Comparison of ENCODE assay signal across 7 mouse cellular contexts in genomic region chr15:85634322-85635141, GRCm38 (mm10). TPM values are rescaled to one million over a fixed set of nuclear protein-coding genes. Genes with fewer than 3 reads are reported as not detected.
DNase-seq lines count a peak whose midpoint lies in the region; ATAC-seq and TF ChIP-seq lines count a peak whose summit lies in the region.

No protein-coding gene starts in this region.

- H3K4me1 ChIP-seq in embryonic facial prominence, embryonic 12.5 days: peaks cover 3% of the 10 kb centered on the region; the same call in 1 of the 2 replicates
- peaks cover 4% of the 10 kb centered on the region; the same call in 1 of the 2 replicates for H3K4me1 ChIP-seq in kidney, adult 2 months (ENCODE audit: control insufficient read depth, insufficient read depth, low read length)
- H3K4me1 ChIP-seq in limb, embryonic 12.5 days (replicated peaks): peaks cover 15% of the 10 kb centered on the region; the same call in 1 of the 2 replicates
- peaks cover 9% of the 10 kb centered on the region for H3K4me1 ChIP-seq in midbrain, embryonic 15.5 days
- H3K4me1 ChIP-seq in spleen, adult 2 months (ENCODE audit: control insufficient read depth, insufficient read depth, insufficient read length): 0 out of 2 replicates have a peak, but pooled peaks cover 3% of the 10 kb centered on the region

- H3K9ac ChIP-seq in embryonic facial prominence, embryonic 12.5 days: peak overlapping the region; percentile 63
- peak overlapping the region; percentile 59 for H3K9ac ChIP-seq in limb, embryonic 12.5 days (replicated peaks)
- peak overlapping the region; percentile 60 for H3K9ac ChIP-seq in midbrain, embryonic 15.5 days

- DNase-seq in adrenal gland, postnatal 25 days: peak; percentile 99
- DNase-seq in heart, adult 18-20 months: peak; percentile 99 to 100
- peak; percentile 100 for DNase-seq in kidney, adult 2 months
- peak; percentile 97 to 99 for DNase-seq in spleen, adult 2 months (ENCODE audit: low read depth in 1 of 2, low spot score in 2 of 2)

- peak; percentile 79 for TF ChIP-seq POLR2A in kidney, adult 2 months (IDR thresholded peaks at IDR 0.05; ENCODE audit: low read depth, low read length)
- TF ChIP-seq POLR2A in spleen, adult 2 months (IDR thresholded peaks at IDR 0.05; ENCODE audit: low read depth, low read length): peak; percentile 87

- no peaks in the 10 kb centered on the region for H3K27me3 ChIP-seq in embryonic facial prominence, embryonic 12.5 days
- no peaks in the 10 kb centered on the region for H3K27me3 ChIP-seq in kidney, adult 2 months (replicated peaks; ENCODE audit: control insufficient read depth, insufficient read depth, low read length)
- H3K27me3 ChIP-seq in limb, embryonic 12.5 days: peaks cover 3% of the 10 kb centered on the region; the same call in 1 of the 2 replicates
- H3K27me3 ChIP-seq in midbrain, embryonic 15.5 days (replicated peaks): 0 out of 2 replicates have a peak, but pooled peaks cover 2% of the 10 kb centered on the region
- H3K27me3 ChIP-seq in spleen, adult 2 months (ENCODE audit: control insufficient read depth, insufficient read depth, low read length): no peaks in the 10 kb centered on the region

- peak overlapping the region; percentile 56 for H3K4me3 ChIP-seq in embryonic facial prominence, embryonic 12.5 days
- H3K4me3 ChIP-seq in kidney, adult 2 months (ENCODE audit: insufficient read depth, low read depth, low read length): peak overlapping the region; percentile 95
- peak overlapping the region; percentile 50 for H3K4me3 ChIP-seq in limb, embryonic 12.5 days (replicated peaks)
- peak overlapping the region; percentile 62 for H3K4me3 ChIP-seq in midbrain, embryonic 15.5 days
- peak overlapping the region; percentile 71 for H3K4me3 ChIP-seq in spleen, adult 2 months (ENCODE audit: extremely low read depth, insufficient read depth, insufficient read length)

- H3K4me2 ChIP-seq in embryonic facial prominence, embryonic 12.5 days (replicated peaks): peak overlapping the region; percentile 57
- peak overlapping the region; percentile 52 for H3K4me2 ChIP-seq in limb, embryonic 12.5 days
- H3K4me2 ChIP-seq in midbrain, embryonic 15.5 days: peak overlapping the region; percentile 70

- no peaks in the 10 kb centered on the region for H3K36me3 ChIP-seq in embryonic facial prominence, embryonic 12.5 days
- no peaks in the 10 kb centered on the region for H3K36me3 ChIP-seq in kidney, adult 2 months (ENCODE audit: control insufficient read depth, insufficient read depth, low read length)
- no peaks in the 10 kb centered on the region for H3K36me3 ChIP-seq in limb, embryonic 12.5 days
- no peaks in the 10 kb centered on the region for H3K36me3 ChIP-seq in midbrain, embryonic 15.5 days (replicated peaks)
- no peaks in the 10 kb centered on the region for H3K36me3 ChIP-seq in spleen, adult 2 months (ENCODE audit: control insufficient read depth, insufficient read depth, low read length)

- peak overlapping the region; percentile 85 for H3K27ac ChIP-seq in embryonic facial prominence, embryonic 12.5 days
- H3K27ac ChIP-seq in kidney, adult 2 months (ENCODE audit: insufficient read depth, low read depth, low read length): peak overlapping the region; percentile 100
- H3K27ac ChIP-seq in limb, embryonic 12.5 days: peak overlapping the region; percentile 87
- peak overlapping the region; percentile 86 for H3K27ac ChIP-seq in midbrain, embryonic 15.5 days
- peak overlapping the region; percentile 98 for H3K27ac ChIP-seq in spleen, adult 2 months (ENCODE audit: insufficient read depth, low read length)

- ATAC-seq in embryonic facial prominence, embryonic 12.5 days (ENCODE audit: insufficient number of reproducible peaks, insufficient read depth, low FRiP score, low TSS enrichment): peak; percentile 98
- peak; percentile 97 for ATAC-seq in limb, embryonic 12.5 days (ENCODE audit: insufficient number of reproducible peaks, insufficient read depth, low FRiP score, low TSS enrichment, low read depth)
- ATAC-seq in midbrain, embryonic 15.5 days (replicated peaks): peak; percentile 98

- no peak for TF ChIP-seq CTCF in kidney, adult 2 months (conservative IDR thresholded peaks at IDR 0.05; ENCODE audit: insufficient read depth, insufficient read length, low read depth, low read length)
- no peak for TF ChIP-seq CTCF in spleen, adult 2 months (IDR thresholded peaks at IDR 0.05; ENCODE audit: extremely low read depth, insufficient read depth, insufficient read length, insufficient replicate concordance)

- WGBS in embryonic facial prominence, embryonic 12.5 days: under 1% methylated on average over 58 of the region's 58 CpGs
- WGBS in kidney, adult 2 months: under 1% methylated on average over 58 of the region's 58 CpGs
- WGBS in limb, embryonic 12.5 days: under 1% methylated on average over 58 of the region's 58 CpGs
- WGBS in midbrain, embryonic 15.5 days: under 1% methylated on average over 57 of the region's 58 CpGs
- WGBS in spleen, adult 2 months: under 1% methylated on average over 58 of the region's 58 CpGs

- no peaks in the 10 kb centered on the region for H3K9me3 ChIP-seq in embryonic facial prominence, embryonic 12.5 days
- H3K9me3 ChIP-seq in limb, embryonic 12.5 days: no peaks in the 10 kb centered on the region
- no peaks in the 10 kb centered on the region for H3K9me3 ChIP-seq in midbrain, embryonic 15.5 days

RNA-seq across cellular contexts. Expression of gene Wnt7b, which starts 52.3 kb away (rescaled TPM):
- total RNA-seq in adrenal gland, postnatal 25 days (2021): 0.55 and 1.2 TPM in 2 replicates
- polyA plus RNA-seq in embryonic facial prominence, embryonic 12.5 days (2016; fragmentation: Nextera tagmentation; extraction: Ambion mirVana): 31.5 and 34.3 TPM in 2 replicates
- under 1 TPM; 0.10 to 0.28 TPM for total RNA-seq in heart, adult 18-20 months (2021)
- polyA plus RNA-seq in kidney, adult 2 months (2012; rRNA removed): 12.8 and 14.2 TPM in 2 replicates
- polyA plus RNA-seq in limb, embryonic 12.5 days (2016; fragmentation: Nextera tagmentation; extraction: Ambion mirVana): 31.2 and 34.8 TPM in 2 replicates
- polyA plus RNA-seq in midbrain, embryonic 15.5 days (2015; fragmentation: Nextera tagmentation; extraction: Ambion mirVana): 33.2 and 35.0 TPM in 2 replicates
- 0.08 and 0.09 TPM in 2 replicates for polyA plus RNA-seq in spleen, adult 2 months (2012; rRNA removed)

Comparison
In these comparisons a context has a peak if more than half of its experiments do, and no peak if none do; other contexts are left out.
1. Peak in every context shown above with its lines: DNase-seq, ATAC-seq, H3K4me3 ChIP-seq and H3K27ac ChIP-seq.
2. RNA of gene Wnt7b, which starts 52.3 kb away (polyA plus RNA-seq): 31.5 to 34.3 TPM in embryonic facial prominence, embryonic 12.5 days, 33.2 to 35.0 TPM in midbrain, embryonic 15.5 days, 31.2 to 34.8 TPM in limb, embryonic 12.5 days and 12.8 to 14.2 TPM in kidney, adult 2 months; 0.08 to 0.09 TPM in spleen, adult 2 months; every median in the first group is over 10 times any median in the second.